Mouse (Mus musculus): ENCODE results near the gene Adcy7.

GRCm38 (mm10) chr8:88307736-88308135, 35.5 kb downstream of the Adcy7 start:
- TF ChIP-seq POLR2A (IDR thresholded peaks at IDR 0.05; ENCODE audit: borderline replicate concordance, insufficient read depth, low read length), result no peak
- TF ChIP-seq CTCF (IDR thresholded peaks at IDR 0.05; ENCODE audit: borderline replicate concordance, insufficient read depth, low read depth, low read length), result no peak

All from cerebellum, adult 2 months (tissue).